In genomic region chr11:61714346-61715117, GRCm38 (mm10) we compare ENCODE assay signal across 7 mouse cellular contexts. TPM values are rescaled to one million over a fixed set of nuclear protein-coding genes. Genes with fewer than 3 reads are reported as not detected.
DNase-seq lines count a peak whose midpoint lies in the region; ATAC-seq lines count a peak whose summit lies in the region.

No protein-coding gene starts in this region.

- DNase-seq in adrenal gland, adult 18-20 months (ENCODE audit: low spot score in 2 of 2), result peak; percentile 50 to 64
- DNase-seq in embryo, embryonic 10.5 days (ENCODE audit: low spot score), result peak; percentile 93
- peak; percentile 48 for DNase-seq in gastrocnemius, postnatal 14 days
- DNase-seq in intestine, embryonic 14.5 days (ENCODE audit: low spot score), result peak; percentile 84
- peak; percentile 36 to 83 for DNase-seq in left cerebral cortex, adult 9 months (ENCODE audit: low spot score in 2 of 2)
- peak; percentile 77 for DNase-seq in skeletal muscle tissue, adult 2 months (ENCODE audit: low read depth, low spot score)

- no peak overlapping the region for H3K4me3 ChIP-seq in intestine, embryonic 14.5 days (ENCODE audit: low read depth, low read length)

- no peaks in the 10 kb centered on the region for H3K4me1 ChIP-seq in intestine, embryonic 14.5 days (replicated peaks; ENCODE audit: control insufficient read depth, insufficient read depth, low read length)

- H3K9me3 ChIP-seq in intestine, embryonic 14.5 days (ENCODE audit: control insufficient read depth, low read length), result no peaks in the 10 kb centered on the region

- 45% methylated on average over 11 of the region's 11 CpGs for WGBS in intestine, embryonic 14.5 days

- H3K36me3 ChIP-seq in intestine, embryonic 14.5 days (ENCODE audit: control insufficient read depth, insufficient read depth, low read length), result no peaks in the 10 kb centered on the region

- H3K4me2 ChIP-seq in intestine, embryonic 14.5 days (ENCODE audit: low read length), result no peak overlapping the region

- no peak overlapping the region for H3K9ac ChIP-seq in intestine, embryonic 14.5 days (ENCODE audit: low read length)

- no peak overlapping the region for H3K27ac ChIP-seq in intestine, embryonic 14.5 days (ENCODE audit: low read depth)

- no peaks in the 10 kb centered on the region for H3K27me3 ChIP-seq in intestine, embryonic 14.5 days (replicated peaks; ENCODE audit: control insufficient read depth, insufficient read depth, low read length)

- ATAC-seq in intestine, embryonic 14.5 days (replicated peaks; ENCODE audit: low FRiP score, low TSS enrichment, low read depth), result peak; percentile 73
- peak; percentile 80 for ATAC-seq in megakaryocyte-erythroid progenitor cell, adult 5-6 weeks (replicated peaks; ENCODE audit: low FRiP score, low TSS enrichment, poor library complexity, severe bottlenecking)

- intact Hi-C loops in gastrocnemius, postnatal 14 days (cut with DNase I; ENCODE audit: low total_unique reads), result loop anchor here (2.0 to 10.0 kb wide), 2 partner anchors 50 to 300 kb away; no protein-coding TSS in a partner anchor

RNA-seq across cellular contexts. Expression of gene Slc5a10, which starts 6.1 kb away (rescaled TPM):
- total RNA-seq in adrenal gland, adult 18-20 months (2021), result not detected
- not detected for total RNA-seq in gastrocnemius, postnatal 14 days (2021)
- not detected in 2 replicates for polyA plus RNA-seq in intestine, embryonic 14.5 days (2014; fragmentation: Nextera tagmentation; extraction: Ambion mirVana)
- not detected in 2 replicates for total RNA-seq in megakaryocyte-erythroid progenitor cell, adult 5-6 weeks (2014; fragmentation: Nextera tagmentation)
- total RNA-seq in megakaryocyte-erythroid progenitor cell, adult 5-6 weeks (2017), result not detected in 2 replicates

RNA-seq across cellular contexts. Expression of gene Fam83g, which starts 30.6 kb away (rescaled TPM):
- 1 to 10 TPM; 1.2 to 1.6 TPM for total RNA-seq in adrenal gland, adult 18-20 months (2021)
- under 1 TPM; 0.09 to 0.10 TPM for total RNA-seq in gastrocnemius, postnatal 14 days (2021)
- 3.7 and 4.6 TPM in 2 replicates for polyA plus RNA-seq in intestine, embryonic 14.5 days (2014; fragmentation: Nextera tagmentation; extraction: Ambion mirVana)
- total RNA-seq in megakaryocyte-erythroid progenitor cell, adult 5-6 weeks (2014; fragmentation: Nextera tagmentation), result not detected in 2 replicates
- total RNA-seq in megakaryocyte-erythroid progenitor cell, adult 5-6 weeks (2017), result not detected in 2 replicates

RNA-seq across cellular contexts. Expression of gene Prpsap2, which starts 47.4 kb away (rescaled TPM):
- total RNA-seq in adrenal gland, adult 18-20 months (2021), result 10 to 100 TPM; 25.1 to 27.9 TPM
- total RNA-seq in gastrocnemius, postnatal 14 days (2021), result 1 to 10 TPM; 4.2 to 5.4 TPM
- polyA plus RNA-seq in intestine, embryonic 14.5 days (2014; fragmentation: Nextera tagmentation; extraction: Ambion mirVana), result 22.7 and 25.4 TPM in 2 replicates
- 17.9 and 27.7 TPM in 2 replicates for total RNA-seq in megakaryocyte-erythroid progenitor cell, adult 5-6 weeks (2014; fragmentation: Nextera tagmentation)
- total RNA-seq in megakaryocyte-erythroid progenitor cell, adult 5-6 weeks (2017), result 29.4 and 31.8 TPM in 2 replicates
